Mouse (Mus musculus) limb, embryonic 15.5 days (tissue): Measurements from ENCODE around the gene Znhit3. TPM values are rescaled to one million over a fixed set of nuclear protein-coding genes. Genes with fewer than 3 reads are reported as not detected.
"Not testable (repeated sequence)": the region's sequence is repeated elsewhere in the genome, so short reads cannot be mapped to it uniquely, and the experiment has no call there.

Experiments
- ATAC-seq: fragments of 200-750 bp; cut with Nextera tagmentation; 2 replicates; pipeline ENCODE4 v1.8.0; 2017; ENCODE audit warnings: low read depth, moderate TSS enrichment; ENCODE audit not compliant: insufficient number of reproducible peaks, low FRiP score, low TSS enrichment
- H3K27ac ChIP-seq: fragments of 300-500 bp; sonication (generic); 2 replicates; pipeline ENCODE4 v1.5.1; 2015; ENCODE audit warnings: moderate library complexity, mild to moderate bottlenecking, inconsistent platforms
- H3K27me3 ChIP-seq: fragments of 300-500 bp; sonication (generic); 2 replicates; pipeline ENCODE4 v1.6.1; 2015; ENCODE audit warnings: inconsistent platforms
- H3K36me3 ChIP-seq: fragments of 300-500 bp; sonication (generic); 2 replicates; pipeline ENCODE4 v1.6.1; 2015; ENCODE audit warnings: inconsistent platforms
- H3K4me1 ChIP-seq: fragments of 300-500 bp; sonication (generic); 2 replicates; pipeline ENCODE4 v1.6.1; 2015; ENCODE audit warnings: inconsistent platforms
- H3K4me2 ChIP-seq: fragments of 300-500 bp; sonication (generic); 2 replicates; pipeline ENCODE4 v1.6.1; 2015; ENCODE audit warnings: mild to moderate bottlenecking, inconsistent platforms
- H3K4me3 ChIP-seq: fragments of 300-500 bp; sonication (generic); 2 replicates; pipeline ENCODE4 v1.5.1; 2015; ENCODE audit warnings: mild to moderate bottlenecking, inconsistent platforms
- H3K9ac ChIP-seq: fragments of 300-500 bp; sonication (generic); 2 replicates; pipeline ENCODE4 v1.6.1; 2015; ENCODE audit warnings: inconsistent platforms
- H3K9me3 ChIP-seq: fragments of 300-500 bp; sonication (generic); 2 replicates; pipeline ENCODE4 v1.6.1; 2016; ENCODE audit warnings: inconsistent platforms
- WGBS: fragments of 180-500 bp; shearing (Covaris S2); methylation state at CpG from one replicate; pipeline ENCODE4 v1.1.7; 2015; 5-methylcytosine and 5-hydroxymethylcytosine counted together
- polyA plus RNA-seq: library from polyadenylated mRNA; unstranded; fragments of >200 nt; fragmentation: Nextera tagmentation; extraction: Ambion mirVana; gene quantifications from 2 replicates; pipeline ENCODE4 v1.2.1, GENCODE M21; 2015

Znhit3 gene
- polyA plus RNA-seq, 1 experiment from 2014 or later, result 51.6 TPM

- H3K27ac ChIP-seq, result no peak overlapping the region
- no peaks in the 10 kb centered on the region for H3K27me3 ChIP-seq
- ATAC-seq, result no peak
- 83% methylated on average over 11 of the region's 11 CpGs for WGBS
- H3K36me3 ChIP-seq, result peaks cover 71% of the 10 kb centered on the region
- H3K4me2 ChIP-seq, result no peak overlapping the region
- no peak overlapping the region for H3K9ac ChIP-seq
- no peaks in the 10 kb centered on the region for H3K9me3 ChIP-seq
- no peak overlapping the region for H3K4me3 ChIP-seq
- H3K4me1 ChIP-seq, result no peaks in the 10 kb centered on the region
Observed at GRCm38 (mm10) chr11:84886767-84887511, 29.2 kb downstream of the Znhit3 start.

GRCm38 (mm10) chr11:84886236-84886635 lies 29.9 kb downstream of the Znhit3 start:
- no peaks in the 10 kb centered on the region for H3K27me3 ChIP-seq
- no peak for ATAC-seq
- H3K9me3 ChIP-seq, result no peaks in the 10 kb centered on the region
- no peak overlapping the region for H3K9ac ChIP-seq
- H3K4me2 ChIP-seq, result no peak overlapping the region
- H3K4me3 ChIP-seq, result no peak overlapping the region
- WGBS, result 90% methylated on average over 5 of the region's 5 CpGs
- peaks cover 64% of the 10 kb centered on the region for H3K36me3 ChIP-seq
- H3K4me1 ChIP-seq, result peaks cover 6% of the 10 kb centered on the region
- no peak overlapping the region for H3K27ac ChIP-seq

DNA sequence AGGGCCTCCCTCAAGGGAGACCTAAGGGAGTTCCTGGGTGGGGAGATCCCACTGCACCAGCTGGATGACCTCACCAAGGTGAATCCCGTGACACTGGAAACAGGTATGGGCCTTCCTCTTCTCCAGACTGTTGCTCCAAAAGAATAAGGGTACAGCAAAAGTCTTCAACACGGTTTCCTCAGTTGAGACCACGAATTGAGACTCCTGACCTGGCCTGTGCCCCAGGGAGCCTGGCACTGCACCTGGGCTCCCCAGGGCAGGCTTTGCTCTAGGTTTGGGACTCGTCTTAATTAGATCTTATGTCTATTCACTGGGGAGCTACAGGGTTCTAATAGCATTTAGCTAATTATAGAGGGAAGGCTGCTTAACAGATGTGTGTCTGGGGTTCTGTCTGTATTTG lies 30.9 kb downstream of the Znhit3 start:
- no peaks in the 10 kb centered on the region for H3K27me3 ChIP-seq
- H3K36me3 ChIP-seq, result peaks cover 61% of the 10 kb centered on the region
- no peak for ATAC-seq

GRCm38 (mm10) chr11:84882346-84882745 lies 33.8 kb downstream of the Znhit3 start:
- H3K36me3 ChIP-seq, result peaks cover 40% of the 10 kb centered on the region
- no peaks in the 10 kb centered on the region for H3K27me3 ChIP-seq
- H3K9ac ChIP-seq, result no peak overlapping the region
- peak overlapping the region; percentile 17; the same call in 1 of the 2 replicates for H3K27ac ChIP-seq
- no peaks in the 10 kb centered on the region for H3K9me3 ChIP-seq
- H3K4me2 ChIP-seq, result no peak overlapping the region
- no peak for ATAC-seq
- no peak overlapping the region for H3K4me3 ChIP-seq
- 85% methylated on average over 7 of the region's 7 CpGs for WGBS
- H3K4me1 ChIP-seq, result peaks cover 19% of the 10 kb centered on the region

More for the DNA sequence above, 30.9 kb downstream of the Znhit3 start:
- peaks cover 13% of the 10 kb centered on the region for H3K4me1 ChIP-seq
- 70% methylated on average over 4 of the region's 4 CpGs for WGBS
- no peak overlapping the region for H3K4me3 ChIP-seq
- H3K27ac ChIP-seq, result no peak overlapping the region
- no peak overlapping the region for H3K9ac ChIP-seq
- H3K9me3 ChIP-seq, result no peaks in the 10 kb centered on the region
- no peak overlapping the region for H3K4me2 ChIP-seq

DNA sequence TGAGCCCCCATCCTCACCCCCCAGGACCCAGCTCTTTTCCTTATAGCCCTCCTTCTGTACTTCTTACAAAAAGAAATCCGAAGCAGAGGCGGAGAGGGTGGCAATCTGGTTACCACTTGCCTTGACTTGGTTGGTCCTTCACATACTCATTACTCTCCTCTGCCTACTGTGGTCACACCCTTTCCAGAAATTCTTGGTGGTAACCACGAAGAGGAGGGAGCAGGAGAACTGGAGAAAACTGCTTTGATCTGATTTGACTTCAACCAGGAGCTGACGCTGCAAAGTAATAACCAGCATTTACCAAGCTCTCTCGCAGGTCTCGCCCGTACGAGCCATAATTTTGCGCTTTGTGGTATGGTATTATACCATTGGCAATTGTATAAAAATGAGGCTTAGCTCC lies 35.2 kb downstream of the Znhit3 start:
- peak overlapping the region; percentile 93 for H3K27ac ChIP-seq
- no peaks in the 10 kb centered on the region for H3K9me3 ChIP-seq
- ATAC-seq, result no peak
- no peaks in the 10 kb centered on the region for H3K27me3 ChIP-seq
- WGBS, result 36% methylated on average over 9 of the region's 9 CpGs
- H3K4me2 ChIP-seq, result peak overlapping the region; percentile 91
- peaks cover 19% of the 10 kb centered on the region for H3K4me1 ChIP-seq
- H3K9ac ChIP-seq, result peak overlapping the region; percentile 79
- peak overlapping the region; percentile 93 for H3K4me3 ChIP-seq
- H3K36me3 ChIP-seq, result peaks cover 28% of the 10 kb centered on the region

DNA sequence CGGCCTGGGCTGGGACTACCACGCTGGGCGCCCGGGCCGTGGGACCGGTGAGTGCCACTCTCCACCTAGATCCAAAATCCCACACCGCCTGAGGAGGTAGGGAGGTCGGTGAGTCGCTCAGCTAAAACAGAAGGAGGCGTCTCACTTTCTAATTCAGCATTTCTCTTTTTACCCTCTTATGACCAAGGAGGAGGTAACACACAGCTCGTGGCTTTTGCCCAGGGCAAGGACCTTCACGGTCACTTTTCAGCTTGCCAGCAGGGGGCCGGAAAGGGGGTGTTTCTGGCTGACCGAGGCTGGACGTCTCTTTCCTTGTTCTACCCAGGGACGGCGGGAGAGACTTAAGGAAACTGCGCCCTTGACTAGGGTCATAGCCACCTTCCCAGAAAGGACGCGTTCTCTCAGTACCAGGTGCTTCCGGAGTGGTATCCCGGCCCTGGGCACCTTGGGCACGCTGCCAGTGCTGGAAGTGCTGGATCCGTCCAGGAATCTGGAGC lies 35.7 kb downstream of the Znhit3 start:
- H3K4me2 ChIP-seq, result peak overlapping the region; percentile 91
- peak overlapping the region; percentile 93 for H3K27ac ChIP-seq
- H3K4me1 ChIP-seq, result peaks cover 19% of the 10 kb centered on the region
- H3K9ac ChIP-seq, result peak overlapping the region; percentile 79
- peak overlapping the region; percentile 93 for H3K4me3 ChIP-seq
- 0% methylated on average over 24 of the region's 24 CpGs for WGBS
- ATAC-seq, result peak; percentile 30
- H3K27me3 ChIP-seq, result no peaks in the 10 kb centered on the region
- H3K36me3 ChIP-seq, result peaks cover 25% of the 10 kb centered on the region
- H3K9me3 ChIP-seq, result no peaks in the 10 kb centered on the region

DNA sequence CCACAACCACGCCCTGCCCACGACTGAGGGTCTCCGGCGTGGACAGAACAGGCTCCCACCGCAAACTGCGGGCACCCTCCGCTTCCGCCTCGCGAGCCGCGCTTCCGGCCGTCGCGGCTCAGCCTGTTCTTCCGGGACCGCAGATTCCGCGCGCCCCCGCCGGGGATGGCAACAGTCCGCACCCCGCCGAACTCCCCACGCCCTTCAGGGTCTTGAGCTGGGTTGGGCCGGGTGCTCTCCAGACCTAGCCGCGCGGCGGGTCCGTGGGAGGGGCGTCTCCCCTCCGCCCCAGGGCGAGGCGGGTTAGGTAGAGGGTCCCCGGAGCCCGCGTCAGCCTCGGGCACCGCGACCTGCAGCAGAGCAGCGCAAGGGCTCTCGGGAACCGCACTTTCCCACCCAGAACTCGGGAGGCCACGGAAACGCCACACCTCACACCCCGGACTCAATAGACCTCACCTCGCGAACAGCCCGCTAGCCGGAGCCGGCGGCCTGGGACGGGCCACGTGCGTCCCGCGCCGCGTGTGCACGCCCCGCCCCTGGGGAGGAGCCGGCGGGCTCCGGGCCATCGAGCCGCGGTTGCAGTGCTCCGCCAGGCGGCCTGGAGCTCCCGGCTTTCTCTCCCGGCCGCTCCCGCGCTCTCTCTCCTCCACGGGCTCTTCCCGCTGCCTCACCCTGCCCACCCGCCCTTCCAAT lies 36.2 kb downstream of the Znhit3 start, which contains the start of the genes Myo19 and Pigw:
Myo19 (plus strand) TSS at position 377 of the 693 bp plus-strand sequence.
Pigw (minus strand) TSS at position 514 of the 693 bp plus-strand sequence.
- H3K4me1 ChIP-seq, result peaks cover 19% of the 10 kb centered on the region
- H3K27me3 ChIP-seq, result no peaks in the 10 kb centered on the region
- ATAC-seq, result peak; percentile 90

DNA sequence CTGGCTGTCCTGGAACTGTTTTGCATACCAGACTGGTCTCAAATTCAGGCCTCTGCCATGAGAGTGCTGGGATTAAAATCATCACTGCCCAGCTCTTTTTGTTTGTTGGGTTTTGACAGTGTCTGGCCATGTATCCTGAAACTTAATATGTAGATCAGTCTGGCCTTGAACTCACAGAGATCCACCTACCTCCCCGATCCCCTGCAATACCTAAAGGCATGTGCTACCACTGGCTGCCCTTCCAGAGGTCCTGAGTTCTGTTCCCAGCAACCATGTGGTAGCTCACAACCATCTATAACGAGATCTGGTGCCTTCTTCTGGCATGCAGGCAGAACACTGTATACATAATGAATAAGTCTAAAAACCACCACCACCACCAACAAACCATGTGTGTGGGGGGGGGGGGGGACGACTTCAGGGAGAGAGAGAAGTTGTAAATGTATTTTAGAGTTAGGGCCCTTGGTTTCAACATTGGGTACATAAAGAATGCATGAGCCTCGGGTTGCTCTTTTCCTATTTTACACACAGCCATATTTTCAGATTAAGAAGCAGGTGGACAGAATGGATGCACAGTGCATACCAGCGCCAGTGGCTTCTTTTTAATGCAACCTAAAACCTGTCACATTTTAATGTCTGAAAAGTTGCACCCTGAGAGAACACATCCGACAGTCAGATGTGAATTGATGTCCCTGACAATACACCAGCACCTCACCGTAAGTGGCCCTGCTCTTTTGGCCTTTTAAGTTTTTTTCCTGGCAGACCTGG lies 37.0 kb downstream of the Znhit3 start:
- no peak for ATAC-seq
- no peaks in the 10 kb centered on the region for H3K27me3 ChIP-seq
- peak overlapping the region; percentile 91 for H3K4me2 ChIP-seq
- peak overlapping the region; percentile 93 for H3K27ac ChIP-seq
- H3K9ac ChIP-seq, result peak overlapping the region; percentile 79
- H3K4me3 ChIP-seq, result peak overlapping the region; percentile 93
- peaks cover 13% of the 10 kb centered on the region for H3K36me3 ChIP-seq
- H3K4me1 ChIP-seq, result peaks cover 19% of the 10 kb centered on the region
- no peaks in the 10 kb centered on the region for H3K9me3 ChIP-seq
- WGBS, result 23% methylated on average over 6 of the region's 7 CpGs

More for the DNA sequence above, 36.2 kb downstream of the Znhit3 start, which contains the start of the genes Myo19 and Pigw:
- H3K9me3 ChIP-seq, result no peaks in the 10 kb centered on the region
- under 1% methylated on average over 79 of the region's 81 CpGs for WGBS
- H3K36me3 ChIP-seq, result peaks cover 19% of the 10 kb centered on the region
- peak within 1 kb of the TSS; percentile 91 for H3K4me2 ChIP-seq
- peak within 1 kb of the TSS; percentile 93 for H3K27ac ChIP-seq
- peak within 1 kb of the TSS; percentile 79 for H3K9ac ChIP-seq
- peak within 1 kb of the TSS; percentile 93 for H3K4me3 ChIP-seq

GRCm38 (mm10) chr11:84876020-84876419 lies 40.1 kb downstream of the Znhit3 start:
- H3K4me3 ChIP-seq, H3K36me3 ChIP-seq, H3K9me3 ChIP-seq, H3K27ac ChIP-seq, H3K4me2 ChIP-seq, H3K27me3 ChIP-seq, ATAC-seq, H3K9ac ChIP-seq: not testable (repeated sequence)
- H3K4me1 ChIP-seq, result peaks cover 10% of the 10 kb centered on the region
- WGBS, result 80% methylated on average over 1 of the region's 1 CpGs

- H3K4me2 ChIP-seq, result no peak overlapping the region
- no peak overlapping the region for H3K4me3 ChIP-seq
- no peaks in the 10 kb centered on the region for H3K36me3 ChIP-seq
- WGBS, result 84% methylated on average over 1 of the region's 1 CpGs
- H3K9ac ChIP-seq, result no peak overlapping the region
- no peaks in the 10 kb centered on the region for H3K27me3 ChIP-seq
- no peaks in the 10 kb centered on the region for H3K9me3 ChIP-seq
- ATAC-seq, result no peak
- no peak overlapping the region for H3K27ac ChIP-seq
- H3K4me1 ChIP-seq, result peaks cover 4% of the 10 kb centered on the region; the same call in 1 of the 2 replicates
Observed at GRCm38 (mm10) chr11:84873042-84873833, 42.9 kb downstream of the Znhit3 start.
